Mouse (Mus musculus): ENCODE measurements around the gene Kcnh7. TPM values are rescaled to one million over a fixed set of nuclear protein-coding genes. Genes with fewer than 3 reads are reported as not detected.

Kcnh7 gene
- polyA plus RNA-seq (2014; fragmentation: Nextera tagmentation; extraction: Ambion mirVana) = 1.6 and 4.4 TPM in 2 replicates

DNA sequence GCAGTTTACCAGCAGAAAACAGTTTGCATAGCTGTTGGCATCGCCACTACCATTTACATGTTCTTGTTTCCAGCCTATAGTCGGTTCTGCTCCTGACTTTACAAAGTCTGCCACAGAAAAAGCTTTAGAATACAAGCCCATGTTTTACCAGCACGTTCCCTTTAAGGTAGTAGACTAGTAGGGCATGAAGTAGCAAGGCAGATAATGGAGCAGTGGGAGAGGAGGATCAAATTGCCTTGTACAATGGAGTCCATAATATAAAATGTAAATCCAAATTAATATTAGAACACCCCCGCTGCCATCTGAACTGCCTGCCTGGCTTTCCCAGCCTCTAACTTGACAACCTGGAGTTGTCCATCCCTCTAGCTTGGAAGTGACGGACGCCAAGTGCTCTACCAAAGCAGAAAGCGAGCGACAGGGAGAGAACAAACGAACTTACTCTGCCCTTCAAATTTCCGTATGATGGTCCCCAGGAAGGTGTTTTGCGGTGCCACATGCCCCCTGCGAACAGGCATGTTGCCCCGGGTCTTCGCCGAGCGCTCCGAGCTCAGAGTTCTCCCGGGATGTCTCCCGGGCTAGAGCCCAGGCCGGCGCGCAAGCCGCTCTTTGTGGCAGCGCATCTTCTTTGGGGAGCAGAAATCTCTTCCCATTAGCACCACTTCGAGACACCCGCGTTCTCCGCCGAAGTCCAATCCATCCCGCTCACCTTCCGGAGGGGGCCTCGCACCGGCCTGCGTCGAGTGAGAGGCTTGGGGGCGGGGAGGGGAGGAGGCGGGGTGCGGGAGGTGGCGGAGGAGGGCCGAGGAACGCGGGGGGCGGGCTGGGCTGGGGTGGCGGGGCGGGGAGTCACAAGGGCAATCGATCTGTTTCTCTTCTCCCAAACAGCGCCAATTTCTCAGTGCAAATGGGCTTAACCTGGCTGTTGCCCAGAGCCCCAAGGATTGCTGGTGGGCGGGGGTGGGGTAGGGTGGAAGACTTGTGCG lies at the start of gene Kcnh7:
TSS of gene Kcnh7 (minus strand) at position 725 of the 983 bp plus-strand sequence.
- Histone ChIP-seq H3K4me1 (replicated peaks; ENCODE audit: control insufficient read depth, insufficient read depth, low read length) (no peaks in the 10 kb centered on the region), H3K27me3 (ENCODE audit: control insufficient read depth, insufficient read depth, low read length) (peaks cover 3% of the 10 kb centered on the region; the same call in 1 of the 2 replicates), H3K27ac (ENCODE audit: low read depth, low read length) (0 out of 2 replicates have a peak within 1 kb of the TSS, but pooled peaks have one; percentile 20), H3K36me3 (ENCODE audit: control insufficient read depth, insufficient read depth, low read length) (no peaks in the 10 kb centered on the region), H3K9ac (ENCODE audit: low read depth, low read length) (peak within 1 kb of the TSS; percentile 38), H3K4me2 (replicated peaks; ENCODE audit: low read depth, low read length) (peak within 1 kb of the TSS; percentile 80), H3K9me3 (ENCODE audit: control insufficient read depth, low read length) (no peaks in the 10 kb centered on the region), H3K4me3 (ENCODE audit: low read depth, low read length) (peak within 1 kb of the TSS; percentile 40)
- peak; percentile 88 for ATAC-seq (ENCODE audit: low FRiP score)
- DNase-seq (ENCODE audit: low spot score) = peak; percentile 56
- 1% methylated on average over 37 of the region's 49 CpGs for WGBS

DNA sequence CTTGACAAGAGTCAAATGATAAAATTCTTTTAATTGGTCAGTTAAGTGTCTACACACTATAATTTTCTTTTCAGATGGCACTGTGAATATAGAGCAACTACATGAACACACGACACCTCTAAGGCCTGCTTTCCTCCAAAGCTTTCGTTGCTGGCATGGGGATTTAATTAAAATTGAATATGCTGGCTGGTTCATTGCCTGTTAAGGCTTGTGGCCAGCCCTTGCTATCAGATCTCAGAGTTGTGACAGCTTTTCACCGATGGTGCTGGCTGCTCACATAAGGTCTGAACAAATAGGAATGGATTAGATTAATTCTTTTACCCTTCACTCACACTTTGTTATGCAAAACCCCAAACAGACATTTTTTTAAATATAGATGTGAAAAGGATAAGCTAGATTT lies 23.3 kb upstream of the Kcnh7 start:
- H3K4me2 ChIP-seq (replicated peaks; ENCODE audit: low read depth, low read length) = no peak overlapping the region
- H3K4me1 ChIP-seq (replicated peaks; ENCODE audit: control insufficient read depth, insufficient read depth, low read length) = no peaks in the 10 kb centered on the region
- no peaks in the 10 kb centered on the region for H3K36me3 ChIP-seq (ENCODE audit: control insufficient read depth, insufficient read depth, low read length)
- ATAC-seq (ENCODE audit: low FRiP score) = no peak
- no peak for DNase-seq (ENCODE audit: low spot score)
- H3K27me3 ChIP-seq (ENCODE audit: control insufficient read depth, insufficient read depth, low read length) = no peaks in the 10 kb centered on the region
- H3K27ac ChIP-seq (ENCODE audit: low read depth, low read length) = no peak overlapping the region
- H3K9ac ChIP-seq (ENCODE audit: low read depth, low read length) = no peak overlapping the region
- WGBS = 64% methylated on average over 3 of the region's 3 CpGs
- no peak overlapping the region for H3K4me3 ChIP-seq (ENCODE audit: low read depth, low read length)
- no peaks in the 10 kb centered on the region for H3K9me3 ChIP-seq (ENCODE audit: control insufficient read depth, low read length)

DNA sequence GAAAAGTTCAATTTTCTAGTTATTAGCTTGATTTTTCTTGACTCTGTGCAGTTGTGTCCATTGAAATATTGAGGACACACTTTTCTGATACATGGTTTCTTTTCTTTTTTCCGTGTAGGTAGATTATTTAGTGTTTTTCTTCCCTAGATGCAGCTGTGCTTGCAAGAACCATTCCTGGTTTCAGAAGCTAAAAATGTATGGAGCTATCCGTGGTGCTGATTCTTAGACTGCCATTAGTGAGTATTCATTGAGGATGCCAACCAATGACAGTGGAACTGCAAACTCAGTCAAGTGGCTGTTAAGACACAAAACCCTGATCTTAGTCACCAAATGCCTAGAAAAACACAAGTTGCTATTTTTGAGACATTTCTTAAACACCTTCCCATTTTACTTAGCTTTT lies 1.9 kb upstream of the Kcnh7 start:
- peak; percentile 65 for DNase-seq (ENCODE audit: low spot score)
- 3% methylated on average over 2 of the region's 2 CpGs for WGBS

DNA sequence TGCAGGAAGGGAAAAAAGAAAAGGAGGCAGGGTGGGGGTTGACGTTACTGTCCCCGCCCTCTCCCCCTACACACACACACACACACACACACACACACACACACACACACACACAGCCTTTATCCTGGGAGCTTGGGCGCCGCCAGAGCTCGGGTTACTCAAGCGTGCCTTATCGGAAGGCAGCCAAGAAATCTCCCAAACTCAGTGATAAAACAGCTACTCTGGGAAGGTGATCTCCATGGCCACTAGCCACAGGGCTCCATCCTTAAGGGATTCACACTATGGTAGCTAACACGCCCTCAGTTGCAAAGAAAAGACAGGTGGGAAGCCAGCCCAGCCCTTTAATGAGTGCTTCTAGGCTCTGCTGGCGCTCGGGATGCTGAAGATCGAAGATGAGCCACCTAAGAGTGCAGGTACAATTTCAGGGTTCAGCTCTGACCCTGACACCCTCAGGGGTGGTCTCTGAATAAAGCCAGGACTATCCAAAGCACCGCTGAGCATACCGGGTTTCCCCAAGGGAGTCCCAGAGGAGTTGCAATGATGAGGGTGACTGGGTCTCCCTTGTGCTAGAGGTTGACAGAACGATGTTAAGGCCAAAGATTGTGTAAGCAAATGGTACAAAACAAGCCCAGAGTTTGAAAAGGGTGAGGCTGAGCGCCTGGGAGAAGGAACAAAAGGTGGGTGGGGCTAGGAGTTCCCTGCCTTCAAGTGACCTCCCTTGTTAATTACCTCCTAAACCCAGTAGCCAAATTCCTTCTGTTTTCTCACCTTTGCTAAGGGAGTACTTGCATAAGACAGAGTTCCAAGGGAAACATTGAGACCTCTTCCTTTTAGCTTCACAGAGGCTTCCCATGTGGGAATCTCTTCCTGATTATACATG lies 704 bp upstream of the Kcnh7 start:
- DNase-seq (ENCODE audit: low spot score) (peak; percentile 49), ATAC-seq (ENCODE audit: low FRiP score) (peak; percentile 90)
- H3K27ac ChIP-seq (ENCODE audit: low read depth, low read length) = 0 out of 2 replicates have a peak overlapping the region, but pooled peaks have one; percentile 20
- peaks cover 3% of the 10 kb centered on the region; the same call in 1 of the 2 replicates for H3K27me3 ChIP-seq (ENCODE audit: control insufficient read depth, insufficient read depth, low read length)
- 3% methylated on average over 14 of the region's 15 CpGs for WGBS
- H3K9me3 ChIP-seq (ENCODE audit: control insufficient read depth, low read length) = no peaks in the 10 kb centered on the region
- no peaks in the 10 kb centered on the region for H3K4me1 ChIP-seq (replicated peaks; ENCODE audit: control insufficient read depth, insufficient read depth, low read length)
- peak overlapping the region; percentile 38 for H3K9ac ChIP-seq (ENCODE audit: low read depth, low read length)
- H3K4me3 ChIP-seq (ENCODE audit: low read depth, low read length) = peak overlapping the region; percentile 40
- peak overlapping the region; percentile 80 for H3K4me2 ChIP-seq (replicated peaks; ENCODE audit: low read depth, low read length)
- no peaks in the 10 kb centered on the region for H3K36me3 ChIP-seq (ENCODE audit: control insufficient read depth, insufficient read depth, low read length)

More for the DNA sequence above, 1.9 kb upstream of the Kcnh7 start:
- no peak overlapping the region for H3K27ac ChIP-seq (ENCODE audit: low read depth, low read length)
- no peak for ATAC-seq (ENCODE audit: low FRiP score)
- no peak overlapping the region for H3K4me3 ChIP-seq (ENCODE audit: low read depth, low read length)
- H3K9ac ChIP-seq (ENCODE audit: low read depth, low read length) = no peak overlapping the region
- H3K27me3 ChIP-seq (ENCODE audit: control insufficient read depth, insufficient read depth, low read length) = peaks cover 3% of the 10 kb centered on the region; the same call in 1 of the 2 replicates
- H3K4me2 ChIP-seq (replicated peaks; ENCODE audit: low read depth, low read length) = no peak overlapping the region
- H3K36me3 ChIP-seq (ENCODE audit: control insufficient read depth, insufficient read depth, low read length) = no peaks in the 10 kb centered on the region
- no peaks in the 10 kb centered on the region for H3K4me1 ChIP-seq (replicated peaks; ENCODE audit: control insufficient read depth, insufficient read depth, low read length)
- no peaks in the 10 kb centered on the region for H3K9me3 ChIP-seq (ENCODE audit: control insufficient read depth, low read length)

DNA sequence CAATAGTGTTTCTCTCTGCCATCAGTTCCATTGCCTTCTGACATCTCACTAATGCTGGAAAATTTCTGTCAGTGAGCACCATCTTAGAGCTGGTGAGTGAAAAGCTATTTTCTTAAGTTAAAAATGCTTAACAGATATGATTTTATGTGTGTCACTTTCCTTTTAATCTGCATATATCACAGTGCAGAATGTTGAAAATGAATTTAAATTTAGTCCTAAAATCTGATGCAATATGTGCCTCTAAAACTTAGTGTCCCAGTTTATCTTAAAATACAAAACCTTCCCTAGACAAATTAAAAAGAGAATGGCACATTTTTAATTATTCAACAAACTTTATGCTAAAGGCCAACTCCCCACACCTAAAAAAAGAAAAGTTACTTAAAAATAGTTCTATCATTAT lies 30.4 kb downstream of the Kcnh7 start:
- no peaks in the 10 kb centered on the region for H3K4me1 ChIP-seq (replicated peaks; ENCODE audit: control insufficient read depth, insufficient read depth, low read length)
- H3K36me3 ChIP-seq (ENCODE audit: control insufficient read depth, insufficient read depth, low read length) = no peaks in the 10 kb centered on the region
- no peak for ATAC-seq (ENCODE audit: low FRiP score)

DNA sequence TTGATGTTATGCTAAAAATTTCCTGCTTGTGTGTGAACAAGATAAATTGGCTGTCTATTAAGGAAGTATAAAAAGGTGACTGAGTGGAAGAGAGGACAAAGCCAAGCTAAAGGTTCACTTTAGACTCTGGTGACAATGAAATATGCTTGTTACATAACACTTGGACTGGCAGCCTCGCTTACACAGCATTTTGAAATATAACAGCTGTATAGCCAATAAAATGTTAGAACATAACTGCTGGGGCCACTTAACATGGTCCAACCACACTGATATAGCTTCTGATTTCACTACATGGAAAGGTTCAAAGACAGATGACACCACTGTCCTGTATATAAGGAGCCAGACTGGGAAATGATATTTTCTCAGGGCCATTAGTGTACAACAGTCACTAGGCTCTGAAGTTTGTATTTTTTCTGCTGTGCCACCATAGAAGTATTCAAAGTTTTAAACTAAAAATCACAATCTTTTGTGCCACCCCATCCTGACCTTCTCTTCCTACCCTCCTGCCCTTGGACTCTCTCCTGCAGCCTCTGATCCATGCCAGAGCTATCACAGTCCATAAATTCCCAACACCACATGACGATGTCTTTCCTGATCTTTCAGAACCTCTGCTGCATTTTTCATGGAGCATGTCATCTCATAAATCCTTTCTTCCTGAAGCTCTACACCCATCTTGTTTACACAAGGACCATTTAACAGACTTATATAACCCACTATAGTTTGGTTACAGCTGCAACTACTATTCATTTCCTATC lies 56.1 kb downstream of the Kcnh7 start:
- 76% methylated on average over 2 of the region's 2 CpGs for WGBS

More for the DNA sequence above, 30.4 kb downstream of the Kcnh7 start:
- no peaks in the 10 kb centered on the region for H3K27me3 ChIP-seq (ENCODE audit: control insufficient read depth, insufficient read depth, low read length)
- no peaks in the 10 kb centered on the region for H3K9me3 ChIP-seq (ENCODE audit: control insufficient read depth, low read length)
- H3K27ac ChIP-seq (ENCODE audit: low read depth, low read length) = no peak overlapping the region
- no peak overlapping the region for H3K4me3 ChIP-seq (ENCODE audit: low read depth, low read length)
- no peak for DNase-seq (ENCODE audit: low spot score)
- no peak overlapping the region for H3K4me2 ChIP-seq (replicated peaks; ENCODE audit: low read depth, low read length)
- H3K9ac ChIP-seq (ENCODE audit: low read depth, low read length) = no peak overlapping the region

DNA sequence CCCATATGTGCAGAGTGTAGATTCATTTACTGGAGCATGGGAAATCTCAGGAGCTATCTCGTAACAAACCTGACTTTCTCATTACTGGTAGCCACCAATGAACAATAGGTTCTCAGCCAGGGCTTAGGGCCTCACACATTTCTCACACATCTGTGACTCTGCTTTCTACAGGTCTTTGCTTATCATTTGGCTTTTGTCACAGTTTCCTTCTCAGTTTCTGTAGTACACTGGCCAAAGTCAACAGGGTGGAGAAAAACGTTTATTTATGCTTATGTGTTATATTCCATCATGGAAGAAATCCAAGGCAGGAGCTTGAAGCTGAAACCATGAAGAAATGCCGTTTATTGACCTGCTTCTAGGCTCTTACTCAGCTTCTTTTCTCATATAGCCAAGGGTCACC lies 63.8 kb downstream of the Kcnh7 start:
- 82% methylated on average over 3 of the region's 3 CpGs for WGBS
- no peaks in the 10 kb centered on the region for H3K4me1 ChIP-seq (replicated peaks; ENCODE audit: control insufficient read depth, insufficient read depth, low read length)
- H3K36me3 ChIP-seq (ENCODE audit: control insufficient read depth, insufficient read depth, low read length) = no peaks in the 10 kb centered on the region
- DNase-seq (ENCODE audit: low spot score) (no peak), ATAC-seq (ENCODE audit: low FRiP score) (no peak)
- H3K4me3 ChIP-seq (ENCODE audit: low read depth, low read length) = no peak overlapping the region
- H3K9me3 ChIP-seq (ENCODE audit: control insufficient read depth, low read length) = no peaks in the 10 kb centered on the region
- no peak overlapping the region for H3K27ac ChIP-seq (ENCODE audit: low read depth, low read length)
- H3K9ac ChIP-seq (ENCODE audit: low read depth, low read length) = no peak overlapping the region
- H3K27me3 ChIP-seq (ENCODE audit: control insufficient read depth, insufficient read depth, low read length) = no peaks in the 10 kb centered on the region
- H3K4me2 ChIP-seq (replicated peaks; ENCODE audit: low read depth, low read length) = no peak overlapping the region

More for the DNA sequence above, 56.1 kb downstream of the Kcnh7 start:
- no peaks in the 10 kb centered on the region for H3K27me3 ChIP-seq (ENCODE audit: control insufficient read depth, insufficient read depth, low read length)
- ATAC-seq (ENCODE audit: low FRiP score) (no peak), DNase-seq (ENCODE audit: low spot score) (no peak)
- no peak overlapping the region for H3K4me2 ChIP-seq (replicated peaks; ENCODE audit: low read depth, low read length)
- no peaks in the 10 kb centered on the region for H3K4me1 ChIP-seq (replicated peaks; ENCODE audit: control insufficient read depth, insufficient read depth, low read length)
- H3K9me3 ChIP-seq (ENCODE audit: control insufficient read depth, low read length) = no peaks in the 10 kb centered on the region
- no peak overlapping the region for H3K4me3 ChIP-seq (ENCODE audit: low read depth, low read length)
- no peaks in the 10 kb centered on the region for H3K36me3 ChIP-seq (ENCODE audit: control insufficient read depth, insufficient read depth, low read length)
- no peak overlapping the region for H3K9ac ChIP-seq (ENCODE audit: low read depth, low read length)
- H3K27ac ChIP-seq (ENCODE audit: low read depth, low read length) = no peak overlapping the region
